Mouse (Mus musculus) skeletal muscle tissue, adult 2 months (tissue): ENCODE measurements around the gene Col18a1.

Experiments
- DNase-seq: peaks from one replicate; pipeline ENCODE4 v3.0.0-alpha.2; 2012; ENCODE audit warnings: low read depth, low spot score

Col18a1 gene

DNA sequence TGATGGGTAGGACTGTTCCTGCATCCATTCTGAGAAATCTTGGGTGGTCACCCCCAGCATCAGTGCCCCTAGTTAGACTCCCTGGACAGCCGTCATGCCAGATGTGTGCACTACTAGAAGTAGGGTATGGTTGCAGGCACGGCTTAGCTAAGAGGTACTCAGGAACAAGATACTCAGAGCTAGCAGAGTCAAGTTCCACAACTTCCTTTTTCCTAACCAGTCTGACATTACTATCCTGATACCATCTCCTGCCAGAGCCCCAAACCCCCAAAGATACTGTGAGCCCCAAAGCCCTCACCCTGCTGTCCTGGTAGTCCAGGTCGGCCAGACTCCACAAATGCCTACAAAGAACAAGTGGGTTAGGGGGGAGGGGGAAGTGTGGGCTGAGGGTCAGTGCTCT lies 102.1 kb downstream of the Col18a1 start:
- DNase-seq = no peak

GRCm38 (mm10) chr10:77062393-77063010 lies 103.8 kb downstream of the Col18a1 start:
- no peak for DNase-seq

DNA sequence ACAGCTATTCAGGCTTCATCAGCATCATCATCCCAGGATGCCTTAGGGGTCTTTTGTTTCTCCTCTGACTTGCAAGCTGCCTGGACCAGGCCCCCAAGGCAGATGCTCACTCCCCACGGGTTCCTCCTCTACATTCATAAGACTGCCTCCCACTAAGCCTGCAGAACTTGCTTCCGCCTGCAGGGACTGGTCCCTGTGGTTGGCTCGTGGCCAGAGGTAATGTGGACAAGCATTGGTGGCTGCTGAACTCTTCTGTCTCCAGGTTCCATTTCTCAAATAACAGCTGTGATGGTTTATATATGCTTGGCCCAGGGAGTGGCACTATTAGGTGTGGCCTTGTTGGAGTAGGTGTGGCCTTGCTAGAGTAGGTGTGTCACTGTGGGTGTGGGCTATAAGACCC lies 104.9 kb downstream of the Col18a1 start:
- DNase-seq = no peak

DNA sequence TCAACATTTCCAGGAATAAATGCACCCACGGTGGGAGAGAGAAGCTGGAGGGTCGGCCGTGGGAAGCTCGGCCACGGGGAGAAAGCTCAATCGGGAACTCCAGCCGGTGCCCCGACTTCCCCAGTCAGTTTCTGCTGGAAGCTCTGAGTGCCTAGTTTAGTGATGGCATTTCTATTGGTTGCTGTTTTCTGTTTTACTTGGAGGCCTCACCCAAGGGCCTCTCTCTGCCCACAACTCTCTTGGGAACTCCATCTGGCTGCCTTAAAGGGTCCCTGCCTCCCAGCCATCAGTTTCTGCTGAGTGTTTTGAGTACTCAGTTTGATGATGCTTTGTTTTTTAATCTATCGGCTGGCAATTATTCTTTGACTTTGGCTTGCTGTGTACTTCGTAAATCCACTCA lies 109.6 kb downstream of the Col18a1 start:
- DNase-seq = no peak

GRCm38 (mm10) chr10:77048606-77049005 lies 117.7 kb downstream of the Col18a1 start:
- no peak for DNase-seq

DNA sequence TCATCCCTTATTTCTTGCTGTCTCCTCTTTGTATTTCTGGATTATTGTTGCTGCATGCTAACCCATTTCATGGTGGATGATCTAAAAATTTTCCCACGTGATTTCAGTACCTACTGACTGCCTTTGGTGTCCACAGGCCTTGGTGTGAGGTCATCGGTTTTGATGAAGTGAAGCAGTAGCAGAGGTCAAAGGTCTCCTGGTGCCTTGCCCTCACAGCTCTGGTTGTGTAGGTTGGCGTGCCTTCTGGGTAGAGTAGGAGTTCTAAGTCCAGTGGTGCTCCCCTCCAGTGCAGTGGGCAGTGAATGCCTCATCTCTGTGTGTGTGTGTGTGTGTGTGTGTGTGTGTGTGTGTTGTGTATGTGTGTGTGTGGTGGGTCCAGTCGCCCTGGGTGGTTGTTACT lies 118.2 kb downstream of the Col18a1 start:
- no peak for DNase-seq

DNA sequence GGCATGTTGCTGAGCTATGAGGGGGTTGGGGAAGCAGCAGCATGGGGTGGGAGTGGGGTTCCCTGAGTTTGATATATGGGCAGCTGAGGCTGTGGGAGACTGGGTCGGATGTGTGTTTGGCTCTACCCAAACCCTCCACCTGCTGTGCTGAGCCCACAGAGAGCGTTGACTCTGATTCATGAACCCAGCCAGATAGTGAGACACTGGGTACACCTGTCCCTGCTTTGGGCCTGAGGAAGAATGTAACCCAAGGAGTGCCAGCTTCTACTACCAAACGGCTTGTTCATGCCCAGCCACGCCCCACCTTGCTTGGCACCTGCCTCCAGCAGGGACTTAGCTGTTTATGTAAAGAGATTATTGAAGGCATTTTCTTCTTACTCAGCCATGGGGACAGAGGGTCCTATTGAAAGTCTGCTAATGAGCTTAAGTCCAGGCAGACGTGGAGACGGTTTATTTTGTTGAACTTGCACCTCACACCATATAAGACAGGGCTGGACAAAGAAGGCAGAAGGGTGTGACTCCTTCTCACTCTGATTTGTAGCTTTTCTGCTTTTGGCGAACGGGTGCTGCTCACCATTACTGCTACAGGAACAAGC lies 127.7 kb downstream of the Col18a1 start:
- DNase-seq = no peak

- DNase-seq = no peak
Observed at GRCm38 (mm10) chr10:77035487-77035886, 130.9 kb downstream of the Col18a1 start.

GRCm38 (mm10) chr10:77033323-77034025 lies 132.9 kb downstream of the Col18a1 start:
- DNase-seq = peak; percentile 16

GRCm38 (mm10) chr10:77032591-77033322 lies 133.6 kb downstream of the Col18a1 start:
- peak; percentile 83 for DNase-seq

DNA sequence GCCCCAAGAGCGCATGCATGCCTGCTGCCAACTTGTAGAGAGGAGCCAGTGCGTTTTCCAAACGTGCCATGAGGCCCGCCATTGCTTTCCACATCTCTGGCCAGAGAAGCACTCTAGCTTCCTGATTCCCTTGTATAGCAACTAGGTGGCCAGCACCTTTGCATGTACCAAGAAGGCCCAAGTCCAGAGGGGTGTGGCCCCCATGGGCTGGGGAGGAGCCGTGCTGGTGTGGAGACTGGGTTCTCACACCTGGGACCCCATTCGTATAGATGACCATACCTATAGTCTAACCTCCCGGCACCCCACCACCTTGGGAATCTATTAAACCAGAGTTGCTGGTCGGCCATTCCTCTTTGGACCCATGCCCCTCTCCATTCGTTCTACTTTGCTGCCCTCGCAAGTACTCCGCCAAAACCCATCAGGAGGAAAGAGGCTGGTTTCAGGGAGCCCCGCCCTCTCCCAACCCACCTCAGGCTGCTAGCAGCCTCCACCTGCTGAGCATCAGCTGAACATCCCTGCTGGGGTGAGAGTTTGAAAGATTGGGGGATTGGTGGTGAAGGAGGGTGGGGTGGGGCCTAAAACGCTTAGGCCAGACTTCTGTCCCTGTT lies 134.5 kb downstream of the Col18a1 start, which contains the start of gene Slc19a1:
Gene Slc19a1, plus strand, starts transcription at position 474 of the 608 bp plus-strand sequence.
- DNase-seq = no peak

- no peak for DNase-seq
Observed at GRCm38 (mm10) chr10:77030666-77031065, 135.7 kb downstream of the Col18a1 start.

- no peak for DNase-seq
Observed at GRCm38 (mm10) chr10:77029761-77030160, 136.6 kb downstream of the Col18a1 start.

DNA sequence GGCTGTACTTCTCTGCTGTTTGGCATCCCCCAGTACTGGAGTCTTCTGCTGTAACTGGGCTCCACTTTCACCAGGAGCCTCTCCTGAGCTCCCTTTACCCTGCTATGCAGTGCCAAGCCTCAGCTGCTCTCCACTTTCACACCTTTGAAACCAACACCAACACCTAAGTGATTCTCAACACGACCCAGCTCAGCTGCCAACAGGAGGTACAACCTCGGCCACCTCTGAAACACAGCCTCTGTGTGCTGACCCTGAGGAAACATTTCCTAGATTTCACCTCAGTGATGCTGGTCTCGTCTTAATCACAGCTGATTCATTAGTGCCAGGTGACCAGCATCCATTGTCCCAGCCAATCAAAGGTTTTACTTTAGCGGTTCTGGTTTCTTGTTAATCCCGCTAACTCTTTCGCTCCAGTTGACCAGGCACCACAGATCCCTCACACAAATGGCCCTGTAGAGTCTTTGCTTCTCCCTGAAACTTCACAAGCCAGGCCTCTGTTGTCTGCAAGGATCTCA lies 137.5 kb downstream of the Col18a1 start:
- DNase-seq = no peak

DNA sequence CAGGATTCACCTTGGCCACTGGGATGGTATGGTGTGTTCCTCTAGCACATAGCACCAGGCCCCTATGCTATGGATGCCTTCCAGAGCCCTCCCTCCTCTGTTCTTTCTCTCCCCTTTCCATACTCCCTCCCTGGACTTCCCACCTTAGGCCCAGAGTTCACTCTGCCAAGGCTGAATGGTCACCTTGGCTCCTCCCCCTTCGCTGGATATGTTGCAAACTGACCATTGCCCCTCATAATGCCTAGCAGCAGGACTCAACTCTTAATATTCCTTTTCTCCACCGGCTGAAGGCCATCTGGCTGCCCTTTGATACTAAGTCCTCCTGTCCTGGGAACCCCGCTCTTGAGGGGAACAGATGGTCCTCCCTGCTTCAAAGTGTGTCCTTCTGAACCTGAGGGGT lies 139.4 kb downstream of the Col18a1 start:
- no peak for DNase-seq

DNA sequence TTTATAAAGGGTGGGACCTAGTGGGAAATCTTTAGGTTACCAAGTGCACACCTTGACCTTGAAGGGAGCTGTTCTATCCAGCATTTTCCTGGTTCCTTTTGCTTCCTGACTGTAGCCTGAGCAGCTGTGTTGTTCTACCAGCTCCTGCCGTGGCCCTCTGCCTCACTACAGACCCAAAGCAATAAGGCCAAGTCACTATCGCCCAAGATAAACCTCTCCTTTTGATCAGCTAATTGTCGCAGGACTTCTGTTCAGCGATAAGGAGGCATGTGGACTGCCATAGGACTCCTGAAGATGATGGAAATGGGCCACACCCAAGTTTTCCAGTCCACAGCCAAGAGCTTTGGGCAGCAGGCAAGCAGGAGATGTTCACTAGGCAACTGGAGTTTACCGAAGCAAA lies 142.1 kb downstream of the Col18a1 start:
- no peak for DNase-seq

DNA sequence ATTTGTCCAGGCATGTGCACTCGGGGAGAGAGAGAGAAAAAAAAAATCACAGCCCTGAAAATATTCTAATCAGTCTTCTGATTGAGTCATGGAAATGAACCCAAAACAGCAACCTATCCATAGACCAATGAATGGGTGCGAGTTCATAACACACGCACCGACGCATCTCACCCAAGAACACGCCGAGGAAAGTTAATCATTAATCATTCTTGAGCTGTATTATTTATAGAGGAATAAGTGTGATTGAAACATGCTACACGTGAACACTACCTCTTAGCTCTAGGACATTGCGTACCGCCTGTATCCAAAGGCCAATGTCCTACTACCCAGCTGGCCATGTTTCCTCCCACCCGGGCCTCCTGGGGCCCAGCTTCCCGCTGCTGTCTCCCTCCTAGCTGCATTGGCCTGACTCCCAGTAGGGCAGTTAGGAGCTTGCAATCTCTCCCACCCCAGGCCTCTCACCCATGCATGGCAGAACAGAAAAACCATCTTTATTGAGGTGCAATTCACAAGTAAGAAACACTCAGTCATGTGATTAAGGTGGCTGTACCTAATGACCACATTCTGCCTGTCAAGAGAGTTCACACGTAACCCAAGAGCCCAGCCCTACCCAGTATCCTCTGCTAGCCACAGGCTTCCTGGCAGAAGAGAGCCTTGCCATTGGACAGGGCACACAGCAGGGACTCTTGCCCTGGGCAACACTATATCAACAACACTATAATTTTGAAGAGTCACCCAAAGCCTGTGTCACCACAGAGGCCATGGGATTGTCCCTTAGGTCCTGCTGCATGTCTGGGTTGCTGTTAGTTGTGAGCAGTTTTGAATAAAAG lies 143.8 kb downstream of the Col18a1 start:
- DNase-seq = no peak

- DNase-seq = peak; percentile 44
Observed at GRCm38 (mm10) chr10:77021399-77022052, 144.8 kb downstream of the Col18a1 start.

GRCm38 (mm10) chr10:77017662-77018061 lies 148.7 kb downstream of the Col18a1 start:
- no peak for DNase-seq

DNA sequence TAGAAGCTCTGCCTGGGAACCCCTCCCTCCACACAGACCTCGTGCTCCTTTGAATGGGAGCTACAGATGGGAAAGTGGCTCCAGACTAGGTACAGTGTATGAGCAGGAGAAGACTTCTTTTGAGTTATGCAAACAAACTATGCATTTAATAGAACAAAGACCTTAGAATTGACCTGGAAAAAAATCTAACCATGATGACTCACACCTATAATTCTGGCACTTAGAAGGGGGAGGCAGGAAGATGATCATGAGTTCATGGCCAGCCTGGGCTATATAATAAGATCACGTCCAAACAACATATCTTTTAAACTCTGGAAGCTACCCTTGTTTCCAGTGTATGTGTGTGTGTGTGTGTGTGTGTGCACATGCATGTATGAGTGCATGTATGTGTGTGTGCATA lies 149.3 kb downstream of the Col18a1 start:
- no peak for DNase-seq
